Mouse (Mus musculus): Measurements from ENCODE around the gene Cyb561d2.

Gene Cyb561d2

DNA sequence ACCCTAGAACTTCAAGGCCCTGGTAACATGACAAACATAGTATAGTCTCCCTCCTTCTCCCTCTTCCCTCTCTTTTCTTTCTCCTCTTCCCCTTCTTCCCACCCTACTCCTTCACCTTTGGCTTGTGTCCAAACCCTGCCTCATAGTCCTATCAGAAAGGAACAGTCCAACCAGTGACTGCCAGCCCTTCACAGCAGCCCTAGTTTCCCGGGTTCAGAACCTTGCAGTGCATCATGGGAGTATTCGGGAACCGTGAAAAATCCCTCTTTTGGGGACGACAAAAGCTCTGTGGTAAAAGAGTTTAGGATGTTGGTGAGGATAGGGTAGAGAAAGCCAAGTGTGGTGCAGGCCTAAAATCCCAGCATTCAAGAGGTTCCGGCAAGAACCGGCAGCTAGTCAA is 21.7 kb downstream of the Cyb561d2 start:
- DNase-seq = no peak

DNA sequence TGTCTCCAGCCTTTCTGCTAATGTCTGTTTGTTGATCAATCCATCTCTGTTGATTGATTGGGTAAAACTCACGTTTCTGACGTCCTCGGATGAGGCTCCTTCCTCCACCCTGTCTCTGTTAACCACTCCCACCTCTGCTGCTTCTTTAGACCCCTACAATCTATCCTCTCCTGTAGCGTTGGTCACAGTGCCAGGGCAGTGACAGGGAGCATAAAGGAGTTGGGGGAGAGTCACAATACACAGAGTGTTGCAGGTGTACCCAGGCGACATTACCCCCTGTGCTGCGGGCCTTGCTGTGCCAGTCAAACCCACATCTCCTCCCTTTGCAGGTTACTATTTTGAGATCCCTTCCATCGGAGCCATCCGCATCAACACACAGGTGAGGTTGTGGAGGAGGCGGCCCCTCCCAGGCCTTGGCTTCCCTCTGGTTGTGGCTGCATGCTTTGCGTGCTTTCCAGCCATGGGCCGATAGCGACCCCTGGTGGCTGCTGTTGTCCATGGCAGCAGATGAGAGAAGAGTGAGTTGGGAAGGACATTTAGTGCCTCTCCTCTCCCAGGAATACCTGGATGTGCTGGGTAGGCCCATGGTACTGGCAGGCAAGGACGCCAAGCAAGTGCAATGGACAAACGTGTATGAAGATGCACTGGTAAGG is 27.6 kb downstream of the Cyb561d2 start:
- DNase-seq = peak; percentile 96 to 98

DNA sequence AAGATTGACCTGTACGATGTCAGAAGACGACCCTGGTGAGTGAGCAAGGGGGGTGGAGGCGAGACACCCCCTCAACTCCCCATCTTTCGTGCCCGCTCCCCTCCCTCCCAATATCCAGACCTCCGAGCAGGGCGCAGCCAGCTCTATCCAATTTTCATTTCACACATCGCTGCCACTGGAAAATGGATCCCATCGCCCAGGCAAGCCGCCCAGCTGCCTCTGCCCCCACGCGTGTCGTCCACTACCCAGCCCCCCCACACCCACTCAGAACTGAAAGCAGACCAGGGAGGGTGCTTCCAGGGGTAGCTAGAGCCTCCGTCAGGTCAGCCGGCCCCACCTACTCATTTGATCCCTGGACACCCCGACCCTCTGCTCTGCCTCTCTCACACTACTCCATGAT is 29.7 kb downstream of the Cyb561d2 start:
- DNase-seq = peak; percentile 59 to 66

DNA sequence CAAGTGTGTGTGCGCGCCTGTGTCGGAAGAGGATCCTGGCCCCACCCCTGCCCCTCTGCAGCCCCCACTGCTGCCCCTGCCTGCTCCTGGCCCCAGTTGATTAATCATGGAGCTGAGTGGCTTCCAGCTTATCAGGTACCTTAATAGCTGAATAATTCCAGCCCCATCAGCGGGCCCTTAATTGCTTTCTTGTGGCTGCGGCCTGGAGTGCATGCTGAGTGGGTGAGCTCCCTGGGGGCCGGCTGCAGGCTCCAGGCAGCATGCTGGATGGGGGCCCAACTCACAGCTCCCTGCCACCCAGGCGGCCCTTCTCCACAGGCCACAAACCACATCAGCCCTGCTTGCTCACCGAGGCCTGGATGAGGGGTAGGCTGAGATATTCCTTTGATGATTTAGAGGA is 30.6 kb downstream of the Cyb561d2 start:
- DNase-seq = no peak

- DNase-seq = peak; percentile 57 to 61
These were observed 31.5 kb downstream of the Cyb561d2 start for GRCm38 (mm10) chr9:107510384-107511100.

DNA sequence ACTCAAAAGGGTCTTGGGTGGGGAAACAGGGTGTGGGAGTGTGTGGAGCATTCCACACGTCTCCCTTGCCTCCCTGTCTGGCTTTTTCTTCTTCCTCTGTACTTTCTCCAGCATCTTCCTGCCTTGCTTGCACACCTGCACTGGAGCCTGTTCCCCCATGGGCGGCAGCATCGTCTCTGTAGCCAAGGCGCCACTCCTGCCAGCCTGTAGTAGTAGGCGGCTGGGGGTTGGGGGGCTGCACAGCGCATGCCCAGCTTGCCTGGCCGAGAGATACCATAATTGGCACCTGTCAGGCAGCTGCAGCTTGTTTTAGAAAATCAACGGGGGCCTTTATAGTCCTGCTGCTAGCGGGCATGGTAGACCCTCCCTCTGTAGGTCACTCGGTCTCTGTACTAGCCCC is 33.7 kb downstream of the Cyb561d2 start:
- DNase-seq = peak; percentile 73 to 76

DNA sequence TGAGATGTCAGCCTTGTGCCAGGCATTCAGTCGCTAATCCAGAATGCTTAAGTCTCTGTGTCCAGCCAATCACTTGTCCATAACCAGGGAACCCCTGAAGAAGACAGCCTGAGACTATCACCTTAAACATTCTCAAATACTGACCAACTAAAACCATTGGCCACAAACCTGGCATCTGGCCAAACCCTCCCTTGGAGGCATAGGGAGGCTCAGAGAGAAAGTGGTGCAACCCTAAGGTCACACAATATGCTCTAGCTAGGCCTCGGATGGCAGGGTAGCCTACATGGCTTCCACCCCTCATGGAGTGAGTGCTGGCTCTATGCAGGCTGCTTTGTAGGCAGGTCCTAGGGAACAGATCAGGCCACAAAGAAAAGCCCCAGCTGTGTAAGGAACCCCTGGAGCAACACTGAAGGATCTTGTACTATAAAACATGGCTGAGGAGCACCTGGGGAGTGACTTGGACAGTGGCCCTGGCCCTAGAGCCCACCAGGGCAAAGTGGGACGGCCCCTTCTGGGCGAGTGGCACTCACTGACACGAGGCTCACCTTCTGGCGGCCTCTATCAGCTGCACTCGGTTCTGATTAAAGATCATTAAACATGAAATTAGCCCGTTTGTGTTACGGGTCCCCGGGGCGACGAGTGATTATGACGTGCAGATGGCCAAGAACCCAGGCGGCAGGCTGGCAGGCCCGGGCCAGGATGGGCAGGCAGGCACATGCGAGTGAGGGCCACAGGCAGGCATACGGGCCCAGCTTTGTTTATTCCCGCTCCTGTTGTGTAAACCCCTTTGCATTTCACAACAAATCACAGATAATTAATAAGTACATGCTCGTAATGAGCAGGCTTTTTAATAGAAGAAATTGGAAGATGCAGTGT is 37.1 kb downstream of the Cyb561d2 start:
- DNase-seq = peak; percentile 73 to 79

DNA sequence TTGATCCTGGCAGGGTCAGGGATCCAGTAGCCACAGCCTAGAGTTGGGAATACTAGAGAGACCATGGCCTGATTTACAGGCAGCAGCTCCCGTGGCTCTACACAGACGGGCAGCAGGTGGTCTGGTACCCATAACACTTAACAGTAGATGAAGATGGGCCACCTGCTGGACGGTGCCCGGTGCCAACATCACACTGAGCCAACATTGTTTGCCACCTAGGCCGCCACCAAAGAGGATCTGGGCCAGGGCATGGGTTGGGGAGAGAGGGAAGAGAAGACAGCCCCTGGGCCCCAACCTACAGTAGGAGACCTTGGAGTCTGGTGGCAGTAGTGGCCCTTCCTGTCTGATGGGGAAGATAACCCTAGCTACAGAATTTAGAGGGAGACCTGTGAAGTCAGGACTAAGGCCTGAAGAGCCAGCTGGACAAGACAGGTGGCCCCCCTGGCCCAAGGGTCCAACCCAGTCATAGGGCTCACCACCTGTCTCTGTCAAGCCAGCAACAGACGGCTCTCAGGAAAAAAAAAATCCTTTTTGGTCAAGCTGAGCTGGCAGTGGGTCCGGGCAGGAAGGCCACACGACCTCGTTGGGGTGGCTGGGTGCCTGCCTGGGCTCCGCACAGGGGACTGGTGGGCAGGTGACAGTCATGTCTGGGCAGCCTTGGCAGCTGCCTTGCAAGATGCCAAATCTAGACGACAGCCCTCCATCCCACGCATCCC is 39.7 kb downstream of the Cyb561d2 start:
- peak; percentile 64 to 77 for DNase-seq

DNA sequence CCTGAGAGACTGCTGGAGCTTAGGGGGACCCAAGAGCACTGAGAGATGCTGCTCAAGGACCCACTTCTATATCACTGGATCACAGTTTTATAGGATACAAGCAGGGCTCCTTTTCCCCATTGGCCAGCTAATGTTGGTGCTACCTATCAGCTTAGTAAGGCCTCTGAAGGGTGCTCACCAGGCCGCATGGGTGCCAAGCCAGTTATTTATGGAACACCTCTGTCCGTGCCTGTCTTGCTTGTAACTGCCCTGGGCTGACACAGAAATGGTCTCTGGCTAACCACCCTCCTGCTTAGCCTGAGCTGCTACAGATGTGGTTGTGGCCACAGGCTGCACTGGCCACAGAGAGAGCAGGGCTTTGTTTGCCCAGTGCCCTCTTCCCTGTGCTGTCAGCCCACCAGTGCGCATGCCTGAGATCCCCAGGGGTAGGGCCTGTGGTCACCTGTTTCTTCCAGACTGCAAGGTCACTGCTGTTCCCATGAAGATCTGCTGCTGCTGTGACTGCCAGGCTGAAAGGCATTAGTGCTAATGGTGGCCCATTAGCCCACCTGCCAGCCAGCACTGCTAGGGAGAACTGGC is 41.2 kb downstream of the Cyb561d2 start:
- no peak for DNase-seq

- no peak for DNase-seq
These were observed 45.6 kb downstream of the Cyb561d2 start for GRCm38 (mm10) chr9:107496359-107496758.

GRCm38 (mm10) chr9:107494238-107494637 is 47.8 kb downstream of the Cyb561d2 start:
- no peak for DNase-seq

DNA sequence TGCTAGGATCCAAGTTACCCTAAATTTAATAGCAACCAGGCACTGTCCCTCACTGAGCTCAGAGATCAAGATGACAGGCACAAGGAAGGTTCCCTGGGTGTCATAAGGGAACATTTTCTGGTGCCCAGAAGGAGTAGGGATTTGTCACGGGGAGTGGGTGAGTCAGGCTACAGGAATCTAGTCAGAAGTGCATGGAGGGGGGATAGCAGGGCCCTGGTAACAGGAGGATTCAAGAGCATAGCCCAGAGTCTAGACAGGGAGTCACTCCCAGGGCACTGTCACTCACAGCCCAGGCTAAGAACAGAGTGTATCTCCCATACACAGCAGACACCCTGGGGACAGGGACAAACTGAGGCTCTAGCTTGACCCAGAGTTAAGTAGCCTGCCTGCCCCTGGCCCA is 48.5 kb downstream of the Cyb561d2 start:
- DNase-seq = no peak

DNA sequence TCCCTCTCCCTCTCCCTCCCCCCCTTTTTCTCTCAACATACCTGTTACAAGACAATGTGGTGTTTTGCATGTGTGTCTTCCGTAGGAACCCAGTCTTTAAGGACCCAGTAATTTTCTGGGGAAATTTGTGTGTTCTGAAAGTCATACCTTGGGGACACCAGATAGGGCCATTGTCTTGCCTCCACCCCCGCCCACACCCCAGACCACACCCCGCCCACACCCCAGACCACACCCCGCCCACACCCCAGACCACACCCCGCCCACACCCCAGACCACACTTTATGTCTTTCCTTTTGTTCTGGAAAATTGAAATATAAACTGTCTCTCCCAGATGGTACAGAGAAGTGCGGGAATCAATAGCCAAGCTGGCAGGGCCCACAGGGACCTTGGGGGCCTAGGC is 51.4 kb downstream of the Cyb561d2 start:
- DNase-seq = no peak

DNA sequence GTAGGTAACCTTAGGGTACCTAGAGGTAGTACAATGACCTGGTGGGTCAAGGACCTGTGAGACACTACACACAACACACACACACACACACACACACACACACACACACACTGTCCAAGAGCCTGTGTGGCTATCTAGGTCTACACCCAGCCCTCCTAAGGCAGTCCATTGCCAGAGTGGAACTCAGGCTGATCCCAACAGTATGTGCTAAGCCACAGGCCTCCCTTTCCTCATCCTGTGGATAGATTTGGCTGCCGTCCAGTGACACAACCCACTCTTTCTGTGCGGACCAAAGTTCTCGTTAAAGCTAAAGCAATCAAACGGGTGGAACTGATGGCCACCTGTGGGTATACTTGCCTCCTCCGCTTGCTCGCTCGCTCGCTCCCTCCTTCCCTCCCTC is 51.8 kb downstream of the Cyb561d2 start:
- no peak for DNase-seq
